Mouse (Mus musculus) liver, embryonic 14.5 days (tissue): ENCODE results near the gene Ciita. TPM values are rescaled to one million over a fixed set of nuclear protein-coding genes. Genes with fewer than 3 reads are reported as not detected.

ENCODE experiments used
- ATAC-seq: fragments of 200-750 bp; cut with Nextera tagmentation; 2 replicates; pipeline ENCODE4 v1.8.0; 2017; ENCODE audit warnings: moderate number of reproducible peaks, mild to moderate bottlenecking, moderate library complexity; ENCODE audit not compliant: insufficient read depth
- DNase-seq, 3 experiments: peaks; one replicate each; pipeline ENCODE4 v3.0.0-alpha.2; 2012 to 2013; ENCODE audit warnings: low read depth in 3 of 3, low spot score in 3 of 3
- H3K27ac ChIP-seq: fragments of 300-500 bp; sonication (generic); 2 replicates; pipeline ENCODE4 v1.5.1; 2014; ENCODE audit warnings: moderate library complexity, mild to moderate bottlenecking, control low read depth, inconsistent platforms
- H3K27me3 ChIP-seq: fragments of 300-500 bp; sonication (generic); 2 replicates; pipeline ENCODE4 v1.6.1; 2014; ENCODE audit warnings: mild to moderate bottlenecking, low read length, moderate library complexity; ENCODE audit not compliant: control insufficient read depth, insufficient read depth
- H3K36me3 ChIP-seq: fragments of 300-500 bp; sonication (generic); replicated peaks from 2 replicates; pipeline ENCODE4 v1.6.1; 2014; ENCODE audit warnings: low read depth; ENCODE audit not compliant: control insufficient read depth, insufficient read depth
- H3K4me1 ChIP-seq, 2 experiments: fragments of 200-500 bp in 1 of 2; fragments of 300-500 bp in 1 of 2; sonication (generic) in 1 of 2; replicated peaks; 2 replicates each; pipeline ENCODE4 v1.6.1; 2012 to 2014; ENCODE audit warnings: antibody characterized with exemption in 1 of 2, inconsistent platforms in 1 of 2, low read length in 1 of 2; ENCODE audit not compliant: control insufficient read depth in 2 of 2, insufficient read depth in 2 of 2
- H3K4me2 ChIP-seq: fragments of 300-500 bp; sonication (generic); 2 replicates; pipeline ENCODE4 v1.6.1; 2014; ENCODE audit warnings: low read depth, mild to moderate bottlenecking, control low read depth, moderate library complexity
- H3K4me3 ChIP-seq, 2 experiments: fragments of 200-500 bp in 1 of 2; fragments of 300-500 bp in 1 of 2; sonication (generic) in 1 of 2; 2 replicates each; pipeline ENCODE4 v1.5.1; 2012 to 2014; ENCODE audit warnings: low read depth in 2 of 2, low read length in 2 of 2, mild to moderate bottlenecking in 2 of 2, control low read depth in 1 of 2, inconsistent platforms in 1 of 2, moderate library complexity in 1 of 2; ENCODE audit not compliant: insufficient read depth in 1 of 2
- H3K9ac ChIP-seq: fragments of 300-500 bp; sonication (generic); replicated peaks from 2 replicates; pipeline ENCODE4 v1.6.1; 2014; ENCODE audit warnings: mild to moderate bottlenecking, control low read depth, moderate library complexity
- H3K9me3 ChIP-seq: fragments of 300-500 bp; sonication (generic); 2 replicates; pipeline ENCODE4 v1.6.1; 2016; ENCODE audit warnings: low read length, mixed read lengths; ENCODE audit not compliant: control insufficient read depth
- CTCF ChIP-seq: IDR thresholded peaks from 2 replicates; pipeline ENCODE4 v1.5.1; 2016; ENCODE audit warnings: antibody characterized with exemption, low read depth, control low read depth
- EP300 ChIP-seq: IDR thresholded peaks from 2 replicates; pipeline ENCODE4 v1.6.1; 2016; ENCODE audit warnings: antibody characterized with exemption, low read depth
- WGBS: fragments of 180-500 bp; shearing (Covaris S2); extraction: QIAGEN DNeasy Blood & Tissue Kit; methylation state at CpG from one replicate; pipeline ENCODE4 v1.1.7; 2014; ENCODE audit not compliant: insufficient replicate concordance; 5-methylcytosine and 5-hydroxymethylcytosine counted together
- polyA plus RNA-seq, 2 experiments: library from polyadenylated mRNA; depleted of rRNA in 1 of 2; stranded (reverse) in 1 of 2; unstranded in 1 of 2; fragments of >200 nt; fragmentation: Nextera tagmentation in 1 of 2; extraction: Ambion mirVana in 1 of 2; gene quantifications; 2 replicates each; pipeline versions ENCODE4 v1.2.1 to v1.2.3; 2012 to 2014

The Ciita gene
- polyA plus RNA-seq, 2 experiments = 0.06 TPM

DNA sequence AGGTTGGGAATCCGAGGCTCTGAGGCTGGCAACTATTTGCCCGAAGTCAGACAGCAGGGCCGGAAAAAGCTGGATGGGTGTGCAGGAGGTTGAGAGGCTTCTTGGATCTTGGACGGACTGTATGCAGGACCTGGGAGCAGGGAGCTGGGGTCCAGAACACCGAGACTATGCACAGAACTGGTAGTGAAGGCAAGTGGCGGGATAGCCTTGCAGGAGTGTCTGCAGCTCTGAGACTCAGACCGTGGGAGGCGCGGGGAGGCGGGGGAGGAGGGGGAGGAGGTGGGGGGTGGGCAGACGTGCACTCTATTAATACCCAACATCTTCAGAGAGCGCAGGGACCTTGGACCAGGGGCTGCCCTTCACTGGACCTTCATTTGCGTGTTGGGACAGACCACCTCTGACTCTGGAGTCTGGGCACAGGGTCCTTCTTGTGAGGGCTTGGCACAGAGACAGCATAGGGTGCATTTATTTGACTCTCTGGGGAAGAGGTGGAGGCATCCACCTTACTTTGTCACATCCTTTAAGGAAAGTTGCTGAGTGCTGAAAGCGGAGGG lies 10.1 kb downstream of the Ciita start:
- Histone ChIP-seq H3K4me3 (no peak overlapping the region), H3K4me2 (no peak overlapping the region), H3K27ac (no peak overlapping the region), H3K9me3 (no peaks in the 10 kb centered on the region), H3K36me3 (no peaks in the 10 kb centered on the region), H3K27me3 (no peaks in the 10 kb centered on the region), H3K4me1 (no peaks in the 10 kb centered on the region), H3K9ac (no peak overlapping the region)
- DNase-seq = no peak
- ATAC-seq = no peak
- 20% methylated on average over 9 of the region's 14 CpGs for WGBS
- TF ChIP-seq CTCF (no peak), EP300 (no peak)

DNA sequence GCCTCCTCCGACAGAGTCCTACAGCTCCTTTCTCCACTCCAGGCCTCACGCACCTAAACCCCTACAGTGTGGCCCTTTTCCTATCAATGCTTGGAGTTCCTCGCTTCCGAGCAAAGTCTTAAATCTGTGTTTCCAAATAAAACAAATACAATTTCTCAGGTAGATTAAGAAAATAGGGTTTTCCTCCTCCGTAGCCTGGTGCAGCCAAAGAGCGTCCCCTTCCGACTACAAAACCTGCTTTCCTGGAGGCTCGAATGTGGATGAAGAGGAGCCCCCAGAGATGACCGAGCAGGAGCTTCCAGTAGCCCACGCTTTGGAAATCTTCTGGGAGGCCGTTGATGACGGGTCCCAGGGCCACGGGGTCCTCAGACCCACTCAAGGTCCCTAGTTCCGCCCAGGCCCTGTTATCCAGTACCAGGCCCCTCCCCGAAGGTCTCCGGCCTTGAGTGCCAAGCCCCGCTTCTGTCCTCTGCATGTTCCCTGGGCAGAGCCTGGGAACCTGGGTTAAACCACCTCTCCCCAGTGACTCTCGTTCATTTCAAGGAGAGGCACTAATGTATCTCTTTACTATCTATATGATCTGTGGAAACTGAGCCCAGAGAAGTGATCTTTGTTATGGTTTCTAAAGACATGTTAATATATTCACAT lies 10.8 kb downstream of the Ciita start:
- H3K4me1 ChIP-seq = no peaks in the 10 kb centered on the region
- 64% methylated on average over 18 of the region's 18 CpGs for WGBS
- no peaks in the 10 kb centered on the region for H3K27me3 ChIP-seq
- no peaks in the 10 kb centered on the region for H3K36me3 ChIP-seq
- no peak overlapping the region for H3K4me3 ChIP-seq
- no peak overlapping the region for H3K4me2 ChIP-seq
- H3K9me3 ChIP-seq = no peaks in the 10 kb centered on the region
- TF ChIP-seq CTCF (no peak), EP300 (no peak)
- no peak overlapping the region for H3K9ac ChIP-seq
- ATAC-seq = no peak
- no peak overlapping the region for H3K27ac ChIP-seq
- no peak for DNase-seq

DNA sequence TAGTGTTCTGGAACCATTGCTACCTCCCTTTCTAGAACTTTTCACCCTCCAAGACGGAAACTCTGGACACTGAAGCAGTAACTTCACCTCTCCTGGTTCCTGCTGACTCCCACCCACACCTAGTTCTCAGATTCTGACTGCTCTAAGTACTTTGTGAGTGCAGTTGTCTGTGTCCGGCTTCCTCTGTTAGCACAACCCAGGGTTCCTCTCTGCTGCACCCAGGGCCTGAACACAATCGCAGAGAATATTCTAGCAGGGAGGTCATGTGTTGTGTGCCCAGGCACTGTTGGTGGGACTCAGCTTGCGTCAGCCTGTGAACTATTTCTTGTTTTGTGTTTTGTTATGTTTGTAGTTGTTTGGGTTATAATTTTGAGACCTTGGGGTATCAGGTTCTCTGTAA lies 11.9 kb downstream of the Ciita start:
- WGBS = 55% methylated on average over 4 of the region's 4 CpGs
- Histone ChIP-seq H3K4me3 (no peak overlapping the region), H3K27ac (no peak overlapping the region), H3K27me3 (no peaks in the 10 kb centered on the region), H3K4me1 (no peaks in the 10 kb centered on the region), H3K36me3 (no peaks in the 10 kb centered on the region), H3K4me2 (no peak overlapping the region), H3K9me3 (no peaks in the 10 kb centered on the region), H3K9ac (no peak overlapping the region)
- DNase-seq = no peak
- TF ChIP-seq CTCF (no peak), EP300 (no peak)
- ATAC-seq = no peak

DNA sequence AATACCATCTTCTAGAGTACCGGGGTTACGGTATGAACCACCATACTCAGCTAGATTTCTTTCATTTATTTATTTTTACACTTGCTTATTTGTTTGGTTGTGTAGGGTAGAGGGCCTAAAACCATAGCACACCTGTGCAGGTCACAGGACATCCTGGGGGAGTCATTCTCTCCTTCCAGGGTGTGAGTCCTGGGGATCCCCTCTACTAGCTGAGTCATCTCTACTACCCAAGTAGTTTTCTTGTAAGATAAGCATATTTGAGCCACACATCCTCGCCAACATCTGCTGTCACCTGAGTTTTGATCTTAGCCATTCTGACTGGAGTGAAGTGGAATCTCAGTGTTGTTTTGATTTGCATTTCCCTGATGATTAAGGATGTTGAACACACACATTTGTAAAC lies 12.7 kb downstream of the Ciita start:
- Histone ChIP-seq H3K4me3 (no peak overlapping the region), H3K27me3 (no peaks in the 10 kb centered on the region), H3K9me3 (no peaks in the 10 kb centered on the region), H3K9ac (no peak overlapping the region), H3K36me3 (no peaks in the 10 kb centered on the region), H3K4me1 (no peaks in the 10 kb centered on the region), H3K4me2 (no peak overlapping the region), H3K27ac (no peak overlapping the region)
- ATAC-seq = no peak
- WGBS = 48% methylated on average over 3 of the region's 3 CpGs
- no peak for DNase-seq
- TF ChIP-seq EP300 (no peak), CTCF (no peak)

DNA sequence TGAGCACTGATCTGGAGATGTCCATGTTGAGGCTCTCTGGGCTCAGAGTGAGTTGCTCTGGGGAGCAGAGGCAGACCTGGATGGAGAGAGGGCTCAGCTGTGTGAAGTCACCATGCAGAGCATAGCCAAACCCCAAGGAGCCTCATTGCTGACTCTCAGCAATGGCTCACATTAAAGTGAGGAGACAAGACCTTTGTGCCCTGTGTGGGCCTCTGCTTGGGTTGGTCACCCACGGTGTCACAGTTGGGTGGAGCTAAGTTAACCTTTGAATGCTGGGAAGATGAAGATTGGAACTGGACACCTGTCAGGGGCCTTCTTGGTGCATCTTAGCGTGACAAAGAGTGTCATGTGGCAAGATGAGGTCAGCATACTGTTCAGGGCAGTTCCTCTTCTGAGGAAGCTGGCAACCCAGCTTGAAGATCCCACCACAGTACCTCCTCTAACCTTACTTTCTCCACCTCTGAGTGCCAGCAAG lies 16.0 kb downstream of the Ciita start:
- H3K9ac ChIP-seq = no peak overlapping the region
- ATAC-seq (no peak), DNase-seq (no peak)
- H3K36me3 ChIP-seq = no peaks in the 10 kb centered on the region
- H3K27me3 ChIP-seq = no peaks in the 10 kb centered on the region
- H3K9me3 ChIP-seq = no peaks in the 10 kb centered on the region
- H3K27ac ChIP-seq = no peak overlapping the region
- H3K4me3 ChIP-seq = no peak overlapping the region
- H3K4me2 ChIP-seq = no peak overlapping the region
- 35% methylated on average over 2 of the region's 2 CpGs for WGBS
- TF ChIP-seq EP300 = no peak
- TF ChIP-seq CTCF = no peak
- H3K4me1 ChIP-seq = no peaks in the 10 kb centered on the region
